Mouse (Mus musculus) heart, postnatal 0 days (tissue): ENCODE measurements around the gene Samd7.

Source experiments
- CTCF ChIP-seq: IDR thresholded peaks from 2 replicates; pipeline ENCODE4 v1.5.1; 2016; ENCODE audit warnings: antibody characterized with exemption, control low read depth, low read depth
- EP300 ChIP-seq: IDR thresholded peaks from 2 replicates; pipeline ENCODE4 v1.6.1; 2016; ENCODE audit warnings: antibody characterized with exemption, low read depth

GRCm38 (mm10) chr3:30754696-30755095, 8.6 kb downstream of the Samd7 start:
- TF ChIP-seq CTCF: no peak
- TF ChIP-seq EP300: no peak
